Mouse (Mus musculus): ENCODE measurements at regions not wholly inside any gene's neighbourhood (a gene's known extent, or its start where the extent isn't known, plus 50 kb on each side); places are given as distances from the start of the nearest gene placed in this dataset.
"Not testable (repeated sequence)": the region's sequence is repeated elsewhere in the genome, so short reads cannot be mapped to it uniquely, and the experiment has no call there.

- TF ChIP-seq MAX (IDR thresholded peaks at IDR 0.05; ENCODE audit: low read length) (no peak), TCF12 (IDR thresholded peaks at IDR 0.05; ENCODE audit: low read depth, low read length) (no peak), UBTF (IDR thresholded peaks at IDR 0.05; ENCODE audit: borderline replicate concordance, insufficient read depth, low read depth, low read length) (no peak), CTCF (IDR thresholded peaks at IDR 0.05 in 2 of 3, conservative IDR thresholded peaks at IDR 0.05 in 1 of 3; ENCODE audit: control insufficient read depth in 1 of 3, insufficient read depth in 1 of 3, low read depth in 2 of 3, low read length in 3 of 3, poor library complexity in 1 of 3, severe bottlenecking in 1 of 3) (no peak), CHD1 (IDR thresholded peaks at IDR 0.05; ENCODE audit: low read depth, low read length) (no peak), RCOR1 (IDR thresholded peaks at IDR 0.05; ENCODE audit: low read depth, low read length) (no peak), USF2 (IDR thresholded peaks at IDR 0.05; ENCODE audit: borderline replicate concordance in 1 of 2, insufficient read depth in 1 of 2, low read depth in 1 of 2, low read length in 2 of 2) (no peak), E2F4 (IDR thresholded peaks at IDR 0.05; ENCODE audit: borderline replicate concordance, low read depth, low read length) (no peak), NELFE (IDR thresholded peaks at IDR 0.05; ENCODE audit: low read depth, low read length) (no peak), GABPA (IDR thresholded peaks at IDR 0.05; ENCODE audit: low read depth, low read length) (no peak), KAT2A (conservative IDR thresholded peaks at IDR 0.05; ENCODE audit: low read depth, low read length) (no peak)
- H3K27ac ChIP-seq (ENCODE audit: control insufficient read depth, low read depth, low read length): no peak overlapping the region
- no peaks in the 10 kb centered on the region for H3K27me3 ChIP-seq (ENCODE audit: control insufficient read depth in 1 of 2, insufficient read depth in 2 of 2, low read length in 2 of 2)
These were observed 507.6 kb downstream of the Gja1 start for GRCm38 (mm10) chr10:56884456-56885410.

DNA sequence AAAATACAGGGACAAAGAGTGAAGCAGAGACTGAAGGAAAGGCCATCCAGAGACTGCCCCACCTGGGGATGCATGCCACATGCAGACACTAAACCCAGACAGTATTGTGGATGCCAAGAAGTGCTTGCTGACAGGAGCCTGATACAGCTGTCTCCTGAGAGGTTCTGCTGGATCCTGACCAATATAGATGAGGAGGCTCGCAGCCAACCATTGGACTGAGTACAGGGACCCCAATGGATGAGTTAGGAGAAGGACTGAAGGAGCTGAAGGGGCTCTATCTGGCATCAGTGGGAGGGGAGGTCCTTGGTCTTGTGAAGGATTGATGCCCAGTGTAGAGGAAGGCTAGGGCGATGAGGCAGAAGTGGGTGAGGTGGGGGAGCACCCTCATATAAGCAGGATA lies 514.4 kb downstream of the Gja1 start:
- H3K9me3 ChIP-seq (replicated peaks; ENCODE audit: insufficient read depth, low read length); H3K4me1 ChIP-seq (ENCODE audit: control insufficient read depth in 1 of 2, insufficient read depth in 2 of 2, low read length in 2 of 2); H3K27me3 ChIP-seq (ENCODE audit: control insufficient read depth in 1 of 2, insufficient read depth in 2 of 2, low read length in 2 of 2); H3K36me3 ChIP-seq (ENCODE audit: control insufficient read depth in 1 of 2, insufficient read depth in 2 of 2, low read length in 2 of 2); H3K4me3 ChIP-seq (ENCODE audit: control insufficient read depth in 1 of 2, insufficient read depth in 1 of 2, low read depth in 2 of 2, low read length in 2 of 2); DNase-seq (ENCODE audit: low read depth, low spot score); H3K79me2 ChIP-seq (ENCODE audit: control insufficient read depth, insufficient read depth, low read length, poor library complexity); H3K27ac ChIP-seq (ENCODE audit: control insufficient read depth, low read depth, low read length); H3K9ac ChIP-seq (ENCODE audit: control insufficient read depth, low read depth, low read length, poor library complexity, severe bottlenecking): not testable (repeated sequence)

More at GRCm38 (mm10) chr10:56884456-56885410, 507.6 kb downstream of the Gja1 start:
- H3K9me3 ChIP-seq (replicated peaks; ENCODE audit: insufficient read depth, low read length): no peaks in the 10 kb centered on the region
- no peak overlapping the region for H3K9ac ChIP-seq (ENCODE audit: control insufficient read depth, low read depth, low read length, poor library complexity, severe bottlenecking)
- H3K4me3 ChIP-seq (ENCODE audit: control insufficient read depth in 1 of 2, insufficient read depth in 1 of 2, low read depth in 2 of 2, low read length in 2 of 2): no peak overlapping the region
- no peaks in the 10 kb centered on the region for H3K4me1 ChIP-seq (ENCODE audit: control insufficient read depth in 1 of 2, insufficient read depth in 2 of 2, low read length in 2 of 2)
- H3K36me3 ChIP-seq (ENCODE audit: control insufficient read depth in 1 of 2, insufficient read depth in 2 of 2, low read length in 2 of 2): no peaks in the 10 kb centered on the region
- DNase-seq (ENCODE audit: low read depth, low spot score): no peak
- no peaks in the 10 kb centered on the region for H3K79me2 ChIP-seq (ENCODE audit: control insufficient read depth, insufficient read depth, low read length, poor library complexity)

GRCm38 (mm10) chr10:56892666-56893209 lies 515.6 kb downstream of the Gja1 start:
- no peak overlapping the region for H3K4me3 ChIP-seq (ENCODE audit: control insufficient read depth in 1 of 2, insufficient read depth in 1 of 2, low read depth in 2 of 2, low read length in 2 of 2)
- no peak for DNase-seq (ENCODE audit: low read depth, low spot score)
- TF ChIP-seq USF1 (IDR thresholded peaks at IDR 0.05; ENCODE audit: low read depth, low read length) (no peak), MAFK (IDR thresholded peaks at IDR 0.05; ENCODE audit: borderline replicate concordance, low read depth, low read length) (no peak), MXI1 (IDR thresholded peaks at IDR 0.05; ENCODE audit: low read depth, low read length) (no peak), CHD1 (IDR thresholded peaks at IDR 0.05; ENCODE audit: low read depth, low read length) (no peak), ELF1 (IDR thresholded peaks at IDR 0.05; ENCODE audit: low read depth, low read length) (no peak), POLR2AphosphoS5 (IDR thresholded peaks at IDR 0.05; ENCODE audit: borderline replicate concordance, low read depth, low read length) (no peak), JUND (IDR thresholded peaks at IDR 0.05; ENCODE audit: low read depth, low read length) (no peak)

More at GRCm38 (mm10) chr10:56892666-56893209, 515.6 kb downstream of the Gja1 start:
- H3K27me3 ChIP-seq (ENCODE audit: control insufficient read depth in 1 of 2, insufficient read depth in 2 of 2, low read length in 2 of 2): no peaks in the 10 kb centered on the region
- H3K27ac ChIP-seq (ENCODE audit: control insufficient read depth, low read depth, low read length): no peak overlapping the region
- H3K4me1 ChIP-seq (ENCODE audit: control insufficient read depth in 1 of 2, insufficient read depth in 2 of 2, low read length in 2 of 2): no peaks in the 10 kb centered on the region
- H3K9ac ChIP-seq (ENCODE audit: control insufficient read depth, low read depth, low read length, poor library complexity, severe bottlenecking): no peak overlapping the region
- H3K36me3 ChIP-seq (ENCODE audit: control insufficient read depth in 1 of 2, insufficient read depth in 2 of 2, low read length in 2 of 2): no peaks in the 10 kb centered on the region
- no peaks in the 10 kb centered on the region for H3K79me2 ChIP-seq (ENCODE audit: control insufficient read depth, insufficient read depth, low read length, poor library complexity)
- H3K9me3 ChIP-seq (replicated peaks; ENCODE audit: insufficient read depth, low read length): no peaks in the 10 kb centered on the region
